Mouse (Mus musculus): Measurements from ENCODE around the gene Supt20. TPM values are rescaled to one million over a fixed set of nuclear protein-coding genes. Genes with fewer than 3 reads are reported as not detected.

Gene Supt20
- polyA plus RNA-seq (2014; fragmentation: Nextera tagmentation; extraction: Ambion mirVana): 109 and 114 TPM in 2 replicates

- Histone ChIP-seq H3K4me1 (ENCODE audit: control insufficient read depth, insufficient read depth, low read length) (no peaks in the 10 kb centered on the region), H3K27me3 (ENCODE audit: control insufficient read depth, insufficient read depth, low read length) (no peaks in the 10 kb centered on the region), H3K9me3 (ENCODE audit: control insufficient read depth, low read length) (no peaks in the 10 kb centered on the region), H3K4me2 (ENCODE audit: low read depth) (peak within 1 kb of the TSS; percentile 76), H3K27ac (ENCODE audit: low read depth, low read length) (no peak within 1 kb of the TSS), H3K36me3 (ENCODE audit: control insufficient read depth, insufficient read depth, low read length) (peaks cover 2% of the 10 kb centered on the region; the same call in 1 of the 2 replicates), H3K4me3 (ENCODE audit: low read depth, low read length) (peak within 1 kb of the TSS; percentile 72), H3K9ac (ENCODE audit: low read length) (peak within 1 kb of the TSS; percentile 67)
- DNase-seq (ENCODE audit: low spot score): peak; percentile 95
- 2% methylated on average over 65 of the region's 65 CpGs for WGBS
- peak; percentile 99 for ATAC-seq (ENCODE audit: insufficient read depth, low FRiP score, low TSS enrichment)
Observed at GRCm38 (mm10) chr3:54692202-54693055, at the start of gene Supt20. TSS of gene Supt20 (plus strand) at chr3:54692807.

- no peaks in the 10 kb centered on the region for H3K27me3 ChIP-seq (ENCODE audit: control insufficient read depth, insufficient read depth, low read length)
- no peaks in the 10 kb centered on the region for H3K36me3 ChIP-seq (ENCODE audit: control insufficient read depth, insufficient read depth, low read length)
- no peak overlapping the region for H3K4me2 ChIP-seq (ENCODE audit: low read depth)
- DNase-seq (ENCODE audit: low spot score) (no peak), ATAC-seq (ENCODE audit: insufficient read depth, low FRiP score, low TSS enrichment) (no peak)
- WGBS: 88% methylated on average over 1 of the region's 1 CpGs
- no peaks in the 10 kb centered on the region for H3K4me1 ChIP-seq (ENCODE audit: control insufficient read depth, insufficient read depth, low read length)
- no peak overlapping the region for H3K4me3 ChIP-seq (ENCODE audit: low read depth, low read length)
- H3K27ac ChIP-seq (ENCODE audit: low read depth, low read length): no peak overlapping the region
- no peak overlapping the region for H3K9ac ChIP-seq (ENCODE audit: low read length)
- no peaks in the 10 kb centered on the region for H3K9me3 ChIP-seq (ENCODE audit: control insufficient read depth, low read length)
Observed at GRCm38 (mm10) chr3:54642851-54643250, 49.8 kb upstream of the Supt20 start.

GRCm38 (mm10) chr3:54647583-54647982, 45.0 kb upstream of the Supt20 start:
- no peak for DNase-seq (ENCODE audit: low spot score)

GRCm38 (mm10) chr3:54651576-54651975, 41.0 kb upstream of the Supt20 start:
- Histone ChIP-seq H3K36me3 (ENCODE audit: control insufficient read depth, insufficient read depth, low read length) (no peaks in the 10 kb centered on the region), H3K4me1 (ENCODE audit: control insufficient read depth, insufficient read depth, low read length) (no peaks in the 10 kb centered on the region), H3K27ac (ENCODE audit: low read depth, low read length) (no peak overlapping the region), H3K4me3 (ENCODE audit: low read depth, low read length) (no peak overlapping the region), H3K9ac (ENCODE audit: low read length) (no peak overlapping the region), H3K4me2 (ENCODE audit: low read depth) (no peak overlapping the region), H3K9me3 (ENCODE audit: control insufficient read depth, low read length) (no peaks in the 10 kb centered on the region), H3K27me3 (ENCODE audit: control insufficient read depth, insufficient read depth, low read length) (no peaks in the 10 kb centered on the region)
- DNase-seq (ENCODE audit: low spot score) (no peak), ATAC-seq (ENCODE audit: insufficient read depth, low FRiP score, low TSS enrichment) (no peak)
- WGBS: 85% methylated on average over 4 of the region's 4 CpGs

More at GRCm38 (mm10) chr3:54647583-54647982, 45.0 kb upstream of the Supt20 start:
- H3K36me3 ChIP-seq (ENCODE audit: control insufficient read depth, insufficient read depth, low read length): no peaks in the 10 kb centered on the region
- H3K9me3 ChIP-seq (ENCODE audit: control insufficient read depth, low read length): no peaks in the 10 kb centered on the region
- WGBS: 75% methylated on average over 2 of the region's 2 CpGs
- no peaks in the 10 kb centered on the region for H3K4me1 ChIP-seq (ENCODE audit: control insufficient read depth, insufficient read depth, low read length)
- no peak overlapping the region for H3K4me2 ChIP-seq (ENCODE audit: low read depth)
- no peak overlapping the region for H3K4me3 ChIP-seq (ENCODE audit: low read depth, low read length)
- no peak overlapping the region for H3K9ac ChIP-seq (ENCODE audit: low read length)
- H3K27me3 ChIP-seq (ENCODE audit: control insufficient read depth, insufficient read depth, low read length): no peaks in the 10 kb centered on the region
- no peak overlapping the region for H3K27ac ChIP-seq (ENCODE audit: low read depth, low read length)
- no peak for ATAC-seq (ENCODE audit: insufficient read depth, low FRiP score, low TSS enrichment)

- no peaks in the 10 kb centered on the region for H3K27me3 ChIP-seq (ENCODE audit: control insufficient read depth, insufficient read depth, low read length)
- no peaks in the 10 kb centered on the region for H3K4me1 ChIP-seq (ENCODE audit: control insufficient read depth, insufficient read depth, low read length)
- H3K36me3 ChIP-seq (ENCODE audit: control insufficient read depth, insufficient read depth, low read length): no peaks in the 10 kb centered on the region
- no peaks in the 10 kb centered on the region for H3K9me3 ChIP-seq (ENCODE audit: control insufficient read depth, low read length)
- no peak overlapping the region for H3K27ac ChIP-seq (ENCODE audit: low read depth, low read length)
- H3K4me3 ChIP-seq (ENCODE audit: low read depth, low read length): no peak overlapping the region
- 94% methylated on average over 1 of the region's 1 CpGs for WGBS
- no peak overlapping the region for H3K9ac ChIP-seq (ENCODE audit: low read length)
- H3K4me2 ChIP-seq (ENCODE audit: low read depth): no peak overlapping the region
- ATAC-seq (ENCODE audit: insufficient read depth, low FRiP score, low TSS enrichment): no peak
- DNase-seq (ENCODE audit: low spot score): no peak
Observed at GRCm38 (mm10) chr3:54654169-54654568, 38.4 kb upstream of the Supt20 start.

- H3K4me2 ChIP-seq (ENCODE audit: low read depth): no peak overlapping the region
- H3K27me3 ChIP-seq (ENCODE audit: control insufficient read depth, insufficient read depth, low read length): no peaks in the 10 kb centered on the region
- no peaks in the 10 kb centered on the region for H3K9me3 ChIP-seq (ENCODE audit: control insufficient read depth, low read length)
- no peaks in the 10 kb centered on the region for H3K36me3 ChIP-seq (ENCODE audit: control insufficient read depth, insufficient read depth, low read length)
- DNase-seq (ENCODE audit: low spot score) (no peak), ATAC-seq (ENCODE audit: insufficient read depth, low FRiP score, low TSS enrichment) (no peak)
- no peak overlapping the region for H3K27ac ChIP-seq (ENCODE audit: low read depth, low read length)
- no peaks in the 10 kb centered on the region for H3K4me1 ChIP-seq (ENCODE audit: control insufficient read depth, insufficient read depth, low read length)
- WGBS: 77% methylated on average over 3 of the region's 3 CpGs
- no peak overlapping the region for H3K9ac ChIP-seq (ENCODE audit: low read length)
- no peak overlapping the region for H3K4me3 ChIP-seq (ENCODE audit: low read depth, low read length)
Observed at GRCm38 (mm10) chr3:54657090-54657489, 35.5 kb upstream of the Supt20 start.

DNA sequence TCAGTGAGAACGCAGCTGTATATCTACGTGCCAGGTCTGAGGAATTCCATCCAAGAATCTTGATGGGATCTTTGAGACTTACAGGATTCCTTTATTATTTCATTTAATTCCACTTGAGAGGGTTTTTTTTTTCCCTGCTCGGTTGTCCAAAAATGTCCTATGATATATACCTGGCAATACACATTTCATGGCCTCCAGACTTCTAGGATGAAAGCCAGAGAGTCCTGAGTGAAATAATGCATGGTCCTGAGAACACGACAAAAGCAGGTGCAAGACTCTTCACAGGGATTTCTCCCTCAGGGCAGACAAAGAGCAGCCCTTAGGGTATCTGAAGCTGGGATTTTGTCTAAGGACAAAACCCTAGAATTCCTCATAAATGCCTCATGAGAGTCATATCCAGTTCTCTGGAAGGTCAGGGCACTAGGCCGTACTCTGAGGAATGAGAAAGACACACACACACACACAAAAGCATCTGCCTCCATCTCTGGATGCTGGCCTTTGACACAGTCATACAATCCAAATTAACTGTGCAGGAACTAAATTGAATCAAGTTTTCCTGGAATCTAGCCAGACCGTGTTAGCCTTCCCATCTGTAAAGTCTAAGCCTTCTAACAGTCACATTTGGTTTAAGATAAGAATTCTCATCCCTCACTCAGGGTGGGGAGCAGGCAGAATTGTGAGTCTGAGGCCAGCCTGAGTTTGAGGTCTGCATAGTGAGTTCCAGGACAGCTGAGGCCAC, 34.5 kb upstream of the Supt20 start:
- DNase-seq (ENCODE audit: low spot score) (no peak), ATAC-seq (ENCODE audit: insufficient read depth, low FRiP score, low TSS enrichment) (no peak)
- no peaks in the 10 kb centered on the region for H3K9me3 ChIP-seq (ENCODE audit: control insufficient read depth, low read length)
- no peaks in the 10 kb centered on the region for H3K27me3 ChIP-seq (ENCODE audit: control insufficient read depth, insufficient read depth, low read length)
- H3K36me3 ChIP-seq (ENCODE audit: control insufficient read depth, insufficient read depth, low read length): no peaks in the 10 kb centered on the region
- WGBS: 84% methylated on average over 6 of the region's 6 CpGs
- H3K27ac ChIP-seq (ENCODE audit: low read depth, low read length): no peak overlapping the region
- no peak overlapping the region for H3K4me2 ChIP-seq (ENCODE audit: low read depth)
- no peaks in the 10 kb centered on the region for H3K4me1 ChIP-seq (ENCODE audit: control insufficient read depth, insufficient read depth, low read length)
- no peak overlapping the region for H3K4me3 ChIP-seq (ENCODE audit: low read depth, low read length)
- no peak overlapping the region for H3K9ac ChIP-seq (ENCODE audit: low read length)

DNA sequence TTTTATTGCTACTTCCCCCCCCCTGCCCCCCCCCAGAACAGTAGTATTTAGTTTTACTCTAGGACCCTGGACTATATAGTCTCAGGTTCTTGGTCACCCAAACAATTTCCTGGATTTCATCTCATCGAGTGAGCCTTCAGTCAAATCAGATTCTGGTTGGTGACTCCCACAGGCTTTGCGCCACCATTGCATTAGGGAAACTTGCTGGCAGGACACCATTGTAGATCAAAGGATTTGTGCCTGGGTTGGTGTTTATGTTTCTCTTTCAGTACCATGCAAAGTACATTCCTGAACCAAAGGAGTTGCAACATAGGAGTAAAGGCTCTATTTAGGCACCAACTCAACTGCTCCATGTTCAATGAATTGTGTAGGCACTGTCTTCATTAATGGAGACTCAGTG, 32.9 kb upstream of the Supt20 start:
- H3K36me3 ChIP-seq (ENCODE audit: control insufficient read depth, insufficient read depth, low read length): no peaks in the 10 kb centered on the region
- no peaks in the 10 kb centered on the region for H3K27me3 ChIP-seq (ENCODE audit: control insufficient read depth, insufficient read depth, low read length)
- ATAC-seq (ENCODE audit: insufficient read depth, low FRiP score, low TSS enrichment) (no peak), DNase-seq (ENCODE audit: low spot score) (no peak)
- no peak overlapping the region for H3K4me2 ChIP-seq (ENCODE audit: low read depth)
- H3K27ac ChIP-seq (ENCODE audit: low read depth, low read length): no peak overlapping the region
- no peak overlapping the region for H3K4me3 ChIP-seq (ENCODE audit: low read depth, low read length)
- H3K9ac ChIP-seq (ENCODE audit: low read length): no peak overlapping the region
- 85% methylated on average over 2 of the region's 2 CpGs for WGBS
- no peaks in the 10 kb centered on the region for H3K4me1 ChIP-seq (ENCODE audit: control insufficient read depth, insufficient read depth, low read length)
- no peaks in the 10 kb centered on the region for H3K9me3 ChIP-seq (ENCODE audit: control insufficient read depth, low read length)

Measured in neural tube, embryonic 11.5 days (tissue).